Mouse (Mus musculus) heart, embryonic 15.5 days (tissue): Measurements from ENCODE around the gene Nup62. TPM values are rescaled to one million over a fixed set of nuclear protein-coding genes. Genes with fewer than 3 reads are reported as not detected.

Experiments
- ATAC-seq: fragments of 200-750 bp; cut with Nextera tagmentation; replicated peaks from 2 replicates; pipeline ENCODE4 v1.8.0; 2017; ENCODE audit warnings: low read depth, moderate TSS enrichment; ENCODE audit not compliant: insufficient number of reproducible peaks, insufficient read depth, low FRiP score
- H3K27ac ChIP-seq: fragments of 300-500 bp; sonication (generic); 2 replicates; pipeline ENCODE4 v1.5.1; 2015; ENCODE audit warnings: mild to moderate bottlenecking, inconsistent platforms
- H3K27me3 ChIP-seq: fragments of 300-500 bp; sonication (generic); 2 replicates; pipeline ENCODE4 v1.6.1; 2015; ENCODE audit warnings: inconsistent platforms
- H3K36me3 ChIP-seq: fragments of 300-500 bp; sonication (generic); 2 replicates; pipeline ENCODE4 v1.6.1; 2015; ENCODE audit warnings: mild to moderate bottlenecking, inconsistent platforms
- H3K4me1 ChIP-seq: fragments of 300-500 bp; sonication (generic); replicated peaks from 2 replicates; pipeline ENCODE4 v1.6.1; 2015; ENCODE audit warnings: inconsistent platforms
- H3K4me2 ChIP-seq: fragments of 300-500 bp; sonication (generic); 2 replicates; pipeline ENCODE4 v1.6.1; 2015; ENCODE audit warnings: inconsistent platforms, mild to moderate bottlenecking, moderate library complexity
- H3K4me3 ChIP-seq: fragments of 300-500 bp; sonication (generic); 2 replicates; pipeline ENCODE4 v1.5.1; 2015; ENCODE audit warnings: mild to moderate bottlenecking, inconsistent platforms
- H3K9ac ChIP-seq: fragments of 300-500 bp; sonication (generic); 2 replicates; pipeline ENCODE4 v1.6.1; 2015; ENCODE audit warnings: mild to moderate bottlenecking, inconsistent platforms
- H3K9me3 ChIP-seq: fragments of 300-500 bp; sonication (generic); replicated peaks from 2 replicates; pipeline ENCODE4 v1.6.1; 2016; ENCODE audit warnings: inconsistent platforms
- WGBS: fragments of 180-500 bp; shearing (Covaris S2); methylation state at CpG from one replicate; pipeline ENCODE4 v1.1.7; 2015; ENCODE audit warnings: mixed read lengths; 5-methylcytosine and 5-hydroxymethylcytosine counted together
- polyA plus RNA-seq: library from polyadenylated mRNA; unstranded; fragments of >200 nt; fragmentation: Nextera tagmentation; extraction: Ambion mirVana; gene quantifications from 2 replicates; pipeline ENCODE4 v1.2.1, GENCODE M21; 2015

The Nup62 gene
- polyA plus RNA-seq, 1 experiment from 2014 or later: 57.2 TPM

- Histone ChIP-seq H3K4me2 (peak overlapping the region; percentile 66), H3K4me3 (no peak overlapping the region), H3K27me3 (no peaks in the 10 kb centered on the region), H3K27ac (0 out of 2 replicates have a peak overlapping the region, but pooled peaks have one; percentile 20), H3K9me3 (no peaks in the 10 kb centered on the region), H3K9ac (no peak overlapping the region), H3K36me3 (no peaks in the 10 kb centered on the region), H3K4me1 (peaks cover 70% of the 10 kb centered on the region)
- ATAC-seq: no peak
- WGBS: 51% methylated on average over 5 of the region's 5 CpGs
Measured at GRCm38 (mm10) chr7:44819863-44820262, 4.0 kb downstream of the Nup62 start.

GRCm38 (mm10) chr7:44820525-44820924 is 4.6 kb downstream of the Nup62 start:
- Histone ChIP-seq H3K36me3 (no peaks in the 10 kb centered on the region), H3K4me1 (peaks cover 67% of the 10 kb centered on the region), H3K9ac (no peak overlapping the region; the same call in 1 of the 2 replicates), H3K9me3 (no peaks in the 10 kb centered on the region), H3K4me3 (no peak overlapping the region), H3K4me2 (no peak overlapping the region), H3K27me3 (no peaks in the 10 kb centered on the region), H3K27ac (no peak overlapping the region)
- ATAC-seq: no peak
- WGBS: 72% methylated on average over 3 of the region's 3 CpGs

GRCm38 (mm10) chr7:44821666-44822448 is 6.0 kb downstream of the Nup62 start:
- Histone ChIP-seq H3K4me1 (peaks cover 80% of the 10 kb centered on the region), H3K9ac (no peak overlapping the region), H3K27ac (no peak overlapping the region), H3K4me3 (no peak overlapping the region), H3K4me2 (no peak overlapping the region), H3K9me3 (no peaks in the 10 kb centered on the region), H3K27me3 (no peaks in the 10 kb centered on the region), H3K36me3 (no peaks in the 10 kb centered on the region)
- ATAC-seq: no peak
- WGBS: 79% methylated on average over 7 of the region's 7 CpGs

- Histone ChIP-seq H3K36me3 (no peaks in the 10 kb centered on the region), H3K4me1 (peaks cover 69% of the 10 kb centered on the region), H3K9ac (no peak overlapping the region), H3K9me3 (no peaks in the 10 kb centered on the region), H3K4me2 (no peak overlapping the region), H3K27me3 (no peaks in the 10 kb centered on the region), H3K27ac (no peak overlapping the region), H3K4me3 (no peak overlapping the region)
- ATAC-seq: no peak
- 39% methylated on average over 7 of the region's 7 CpGs for WGBS
Measured at GRCm38 (mm10) chr7:44823409-44823808, 7.5 kb downstream of the Nup62 start.

- Histone ChIP-seq H3K9ac (no peak overlapping the region), H3K4me1 (peaks cover 54% of the 10 kb centered on the region), H3K4me2 (no peak overlapping the region), H3K9me3 (no peaks in the 10 kb centered on the region), H3K27me3 (no peaks in the 10 kb centered on the region), H3K27ac (no peak overlapping the region), H3K4me3 (no peak overlapping the region), H3K36me3 (peaks cover 13% of the 10 kb centered on the region)
- no peak; the same call in 1 of the 2 replicates for ATAC-seq
- 23% methylated on average over 3 of the region's 3 CpGs for WGBS
Measured at GRCm38 (mm10) chr7:44824872-44825271, 9.0 kb downstream of the Nup62 start.

GRCm38 (mm10) chr7:44826771-44827170 is 10.9 kb downstream of the Nup62 start:
- Histone ChIP-seq H3K27me3 (no peaks in the 10 kb centered on the region), H3K9me3 (no peaks in the 10 kb centered on the region), H3K36me3 (peaks cover 32% of the 10 kb centered on the region), H3K27ac (no peak overlapping the region), H3K4me2 (no peak overlapping the region), H3K9ac (no peak overlapping the region), H3K4me1 (peaks cover 37% of the 10 kb centered on the region), H3K4me3 (no peak overlapping the region)
- ATAC-seq: no peak
- 81% methylated on average over 3 of the region's 3 CpGs for WGBS

- no peak overlapping the region for H3K4me3 ChIP-seq
- no peak for ATAC-seq
- 91% methylated on average over 5 of the region's 5 CpGs for WGBS
- H3K27ac ChIP-seq: no peak overlapping the region
- no peaks in the 10 kb centered on the region for H3K27me3 ChIP-seq
- H3K9me3 ChIP-seq: no peaks in the 10 kb centered on the region
- no peak overlapping the region for H3K9ac ChIP-seq
- no peak overlapping the region for H3K4me2 ChIP-seq
- H3K4me1 ChIP-seq: peaks cover 33% of the 10 kb centered on the region
- peaks cover 39% of the 10 kb centered on the region for H3K36me3 ChIP-seq
Measured at GRCm38 (mm10) chr7:44828706-44829105, 12.8 kb downstream of the Nup62 start.

- H3K4me3 ChIP-seq: no peak overlapping the region
- ATAC-seq: no peak
- H3K27ac ChIP-seq: no peak overlapping the region
- H3K9me3 ChIP-seq: no peaks in the 10 kb centered on the region
- H3K9ac ChIP-seq: no peak overlapping the region
- 61% methylated on average over 4 of the region's 4 CpGs for WGBS
- no peaks in the 10 kb centered on the region for H3K27me3 ChIP-seq
- H3K4me1 ChIP-seq: peaks cover 10% of the 10 kb centered on the region
- no peak overlapping the region for H3K4me2 ChIP-seq
- peaks cover 39% of the 10 kb centered on the region for H3K36me3 ChIP-seq
Measured at GRCm38 (mm10) chr7:44832763-44833162, 16.9 kb downstream of the Nup62 start.

- Histone ChIP-seq H3K4me1 (peaks cover 24% of the 10 kb centered on the region), H3K36me3 (peaks cover 19% of the 10 kb centered on the region), H3K9me3 (no peaks in the 10 kb centered on the region), H3K4me3 (no peak overlapping the region), H3K27me3 (peaks cover 13% of the 10 kb centered on the region), H3K27ac (no peak overlapping the region), H3K9ac (no peak overlapping the region), H3K4me2 (no peak overlapping the region)
- no peak for ATAC-seq
- WGBS: 88% methylated on average over 1 of the region's 1 CpGs
Measured at GRCm38 (mm10) chr7:44835373-44836015, 19.6 kb downstream of the Nup62 start.

- no peak overlapping the region for H3K27ac ChIP-seq
- no peak for ATAC-seq
- peaks cover 24% of the 10 kb centered on the region for H3K4me1 ChIP-seq
- H3K9me3 ChIP-seq: no peaks in the 10 kb centered on the region
- peaks cover 14% of the 10 kb centered on the region for H3K36me3 ChIP-seq
- no peak overlapping the region for H3K9ac ChIP-seq
- WGBS: 41% methylated on average over 3 of the region's 3 CpGs
- no peak overlapping the region for H3K4me2 ChIP-seq
- H3K27me3 ChIP-seq: peaks cover 17% of the 10 kb centered on the region
- no peak overlapping the region for H3K4me3 ChIP-seq
Measured at GRCm38 (mm10) chr7:44836016-44836404, 20.1 kb downstream of the Nup62 start.

GRCm38 (mm10) chr7:44836423-44837053 is 20.6 kb downstream of the Nup62 start:
- H3K27me3 ChIP-seq: peaks cover 17% of the 10 kb centered on the region
- 78% methylated on average over 9 of the region's 9 CpGs for WGBS
- ATAC-seq: no peak
- H3K36me3 ChIP-seq: peaks cover 9% of the 10 kb centered on the region; the same call in 1 of the 2 replicates
- peaks cover 24% of the 10 kb centered on the region for H3K4me1 ChIP-seq
- H3K9me3 ChIP-seq: no peaks in the 10 kb centered on the region
- no peak overlapping the region for H3K4me2 ChIP-seq
- H3K4me3 ChIP-seq: no peak overlapping the region
- no peak overlapping the region for H3K9ac ChIP-seq
- no peak overlapping the region for H3K27ac ChIP-seq
